Mouse (Mus musculus) brain, embryonic 14.5 days (tissue): ENCODE data around the gene Rbpj.

Experiments
- CTCF ChIP-seq: fragments of 200-500 bp; IDR thresholded peaks from 2 replicates; pipeline ENCODE4 v1.5.1; 2012; ENCODE audit warnings: inconsistent platforms, mild to moderate bottlenecking, moderate library complexity, borderline replicate concordance; ENCODE audit not compliant: insufficient read depth, insufficient read length; ENCODE audit errors: extremely low read depth
- POLR2A ChIP-seq: fragments of 200-500 bp; IDR thresholded peaks from 2 replicates; pipeline ENCODE4 v1.6.1; 2012; ENCODE audit warnings: mild to moderate bottlenecking, inconsistent platforms, borderline replicate concordance; ENCODE audit not compliant: poor library complexity, insufficient read depth, insufficient read length, severe bottlenecking; ENCODE audit errors: extremely low read depth

DNA sequence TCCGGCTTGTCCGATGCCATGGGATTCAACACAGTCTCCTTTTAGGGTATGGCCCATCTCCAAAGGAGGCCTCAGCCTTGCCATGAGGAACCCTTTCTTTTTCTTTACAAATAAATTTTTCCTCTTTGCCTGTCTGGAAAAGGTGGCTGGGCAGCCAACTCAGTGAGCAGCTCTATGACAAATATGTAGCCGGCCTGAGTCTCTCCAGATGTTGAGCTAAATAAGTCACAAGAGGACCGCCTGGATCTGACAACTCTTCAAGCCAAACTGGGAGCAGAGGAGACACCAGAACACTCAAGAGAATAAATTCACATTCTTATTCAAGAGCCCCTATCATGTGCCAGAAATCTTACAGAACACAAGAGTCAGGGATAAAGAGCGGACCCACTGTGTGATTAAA is 10.5 kb upstream of the Rbpj start:
- TF ChIP-seq CTCF: no peak
- TF ChIP-seq POLR2A: no peak
